Mouse (Mus musculus) brain, adult 2 months (tissue): ENCODE measurements at regions not wholly inside any gene's neighbourhood (a gene's known extent, or its start where the extent isn't known, plus 50 kb on each side); places are given as distances from the start of the nearest gene placed in this dataset.
"Not testable (repeated sequence)": the region's sequence is repeated elsewhere in the genome, so short reads cannot be mapped to it uniquely, and the experiment has no call there.

Source experiments
- DNase-seq: peaks from one replicate; pipeline ENCODE4 v3.0.0; 2011; ENCODE audit warnings: low read depth, low spot score

DNA sequence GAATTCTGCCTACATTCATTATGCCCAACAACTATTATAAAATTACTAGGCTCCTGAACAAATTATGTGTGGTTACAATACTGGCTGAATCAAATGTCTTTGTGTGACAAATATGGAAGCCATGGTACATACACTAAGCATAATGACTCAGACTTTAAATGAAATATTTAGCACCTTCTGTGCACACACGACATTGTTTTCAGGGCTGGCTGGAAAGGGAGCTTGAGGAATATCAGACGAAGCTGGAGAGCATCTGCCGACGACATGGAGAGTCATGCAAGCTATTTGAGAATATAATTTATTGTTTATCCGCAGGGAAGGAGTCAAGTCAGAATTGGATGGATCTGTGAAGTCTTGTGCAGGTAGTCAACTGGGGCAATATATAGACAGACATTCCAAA is 955.4 kb upstream of the Gm10801 start:
- peak; percentile 57 for DNase-seq

DNA sequence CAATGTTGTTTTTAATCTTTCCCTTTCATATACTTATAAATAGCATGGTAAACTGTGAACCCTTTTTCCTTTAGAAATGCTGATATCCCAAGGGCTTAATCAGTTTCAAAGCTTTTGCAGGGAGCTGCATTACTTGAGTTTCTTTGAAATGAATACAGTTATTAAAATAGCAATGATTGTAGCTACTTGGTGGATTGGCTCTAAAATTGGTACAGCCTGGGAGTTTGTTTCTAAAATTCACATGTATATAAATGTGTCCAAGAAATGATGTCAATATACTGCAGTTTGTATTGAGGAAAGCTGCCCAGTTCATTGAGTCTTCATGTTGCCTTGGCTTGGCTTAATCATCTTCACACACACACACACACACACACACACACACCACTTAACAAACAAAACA is 954.8 kb upstream of the Gm10801 start:
- DNase-seq, result peak; percentile 32

DNA sequence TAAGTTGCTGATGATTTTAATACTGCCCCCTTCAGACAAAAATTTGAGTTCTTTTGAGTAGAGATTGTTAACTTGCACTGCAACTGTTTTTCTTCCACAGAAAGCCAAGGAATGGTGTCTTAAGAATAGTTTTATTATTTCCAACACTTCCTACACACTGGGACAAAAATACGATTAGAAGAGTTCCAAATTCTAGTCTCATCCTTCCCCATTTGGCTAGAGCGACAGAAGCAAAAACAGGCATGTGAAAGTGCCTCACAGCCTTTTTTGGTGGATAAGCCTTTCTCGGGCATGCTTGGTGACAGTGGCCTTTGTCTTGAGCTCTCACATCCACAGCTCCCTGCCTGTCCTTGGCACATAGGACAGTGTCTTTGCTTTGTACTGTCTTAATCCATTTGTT is 954.3 kb upstream of the Gm10801 start:
- DNase-seq, result peak; percentile 77

DNA sequence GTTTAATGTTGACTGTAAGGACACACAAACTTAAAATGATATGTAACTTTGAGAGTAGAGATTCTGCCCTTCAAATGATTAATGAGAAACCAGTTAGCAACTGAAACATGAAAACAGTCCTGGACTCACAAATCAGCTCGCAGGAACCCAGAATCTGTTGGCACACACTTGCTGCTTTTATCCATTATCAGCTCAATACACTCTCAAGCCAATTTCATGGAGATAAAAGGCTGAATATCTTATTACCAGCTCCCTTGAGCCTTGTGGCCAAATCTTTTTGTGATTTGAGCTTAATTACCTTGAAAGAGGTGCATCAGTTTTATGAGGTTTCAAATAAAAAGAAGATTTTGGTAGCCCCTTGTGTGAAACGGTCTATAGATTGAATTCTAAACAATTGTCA is 936.9 kb upstream of the Gm10801 start:
- DNase-seq, result no peak

DNA sequence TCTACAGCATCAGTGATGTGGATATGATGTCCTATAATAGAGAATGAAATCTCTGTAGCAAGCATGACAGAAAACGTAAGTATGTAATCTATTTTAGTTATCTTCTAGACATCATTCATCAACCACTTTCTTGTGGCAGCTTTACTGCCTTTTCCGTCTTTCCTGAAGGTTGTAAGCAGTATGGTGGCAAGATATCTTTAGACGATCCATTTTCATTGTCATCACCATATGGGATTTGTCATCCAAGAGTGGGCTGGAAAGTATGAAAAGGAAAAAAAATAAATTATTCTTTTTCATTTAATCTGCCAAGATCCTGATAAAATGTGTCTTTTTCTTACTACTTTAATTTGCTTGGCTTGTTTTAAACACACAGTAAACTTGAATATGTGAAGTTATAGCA is 893.2 kb upstream of the Gm10801 start:
- peak; percentile 74 for DNase-seq

DNA sequence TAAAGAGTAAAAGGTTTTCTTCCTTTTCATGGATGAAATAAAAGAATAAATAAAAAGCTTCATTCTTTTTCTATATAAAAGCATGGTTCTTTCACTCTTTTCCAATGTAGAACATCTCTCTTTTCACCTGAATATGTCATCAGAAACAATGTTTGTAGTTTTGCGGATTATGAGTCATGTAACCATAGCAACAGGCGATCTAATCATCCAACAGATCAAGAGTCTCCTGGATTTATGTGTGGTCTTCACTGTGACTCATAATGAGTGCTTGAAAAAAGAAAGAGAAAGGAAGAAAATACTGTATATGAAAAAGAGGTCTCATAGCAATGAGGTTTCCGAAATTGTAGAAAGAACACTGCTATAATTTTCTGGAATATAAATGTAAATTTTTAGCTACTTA is 884.1 kb upstream of the Gm10801 start:
- DNase-seq, result peak; percentile 36

DNA sequence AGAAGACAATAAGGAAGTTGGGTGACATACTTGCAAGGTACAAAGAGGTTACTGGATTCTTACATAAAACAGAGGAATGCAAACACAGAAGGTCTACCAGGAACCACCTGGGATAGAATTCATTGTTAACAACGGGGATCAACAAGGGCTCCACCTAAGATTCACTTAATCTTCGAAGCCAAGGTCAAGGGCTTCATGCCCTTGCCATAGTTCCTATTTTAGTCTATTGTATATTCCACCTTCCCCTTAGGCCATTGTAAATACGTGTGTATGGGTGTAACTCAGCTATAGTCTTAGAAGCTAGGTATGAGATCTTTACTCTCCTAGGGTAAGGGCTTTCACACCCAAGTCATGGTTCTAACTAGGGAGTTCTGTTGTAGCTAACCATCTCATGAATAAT is 882.0 kb upstream of the Gm10801 start:
- DNase-seq, result not testable (repeated sequence)
